Mouse (Mus musculus): ENCODE data around the gene Gtf2ird2. TPM values are rescaled to one million over a fixed set of nuclear protein-coding genes. Genes with fewer than 3 reads are reported as not detected.

Gtf2ird2 gene
- total RNA-seq, 1 experiment from 2014 or later = 8.9 TPM

- ATAC-seq (replicated peaks; ENCODE audit: insufficient number of reproducible peaks, low FRiP score, low TSS enrichment, poor library complexity, severe bottlenecking) = no peak
These were observed 67.3 kb downstream of the Gtf2ird2 start for GRCm38 (mm10) chr5:134251083-134251482.

DNA sequence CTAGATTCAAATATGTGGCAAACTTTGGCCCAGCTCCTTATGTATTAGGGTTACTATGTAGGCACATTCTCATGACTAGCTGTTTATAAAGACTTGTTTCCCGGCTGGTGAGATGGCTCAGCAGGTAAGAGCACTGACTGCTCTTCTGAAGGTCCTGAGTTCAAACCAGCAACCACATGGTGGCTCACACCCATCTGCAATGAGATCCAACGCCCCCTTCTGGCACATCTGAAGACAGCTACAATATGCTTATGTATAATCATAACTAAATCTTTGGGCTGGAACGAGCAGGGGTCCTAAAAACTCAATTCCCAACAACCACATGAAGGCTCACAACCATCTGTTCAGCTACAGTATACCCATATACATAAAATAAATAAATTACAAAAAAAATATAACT lies 70.0 kb downstream of the Gtf2ird2 start:
- ATAC-seq (replicated peaks; ENCODE audit: insufficient number of reproducible peaks, low FRiP score, low TSS enrichment, poor library complexity, severe bottlenecking) = no peak

DNA sequence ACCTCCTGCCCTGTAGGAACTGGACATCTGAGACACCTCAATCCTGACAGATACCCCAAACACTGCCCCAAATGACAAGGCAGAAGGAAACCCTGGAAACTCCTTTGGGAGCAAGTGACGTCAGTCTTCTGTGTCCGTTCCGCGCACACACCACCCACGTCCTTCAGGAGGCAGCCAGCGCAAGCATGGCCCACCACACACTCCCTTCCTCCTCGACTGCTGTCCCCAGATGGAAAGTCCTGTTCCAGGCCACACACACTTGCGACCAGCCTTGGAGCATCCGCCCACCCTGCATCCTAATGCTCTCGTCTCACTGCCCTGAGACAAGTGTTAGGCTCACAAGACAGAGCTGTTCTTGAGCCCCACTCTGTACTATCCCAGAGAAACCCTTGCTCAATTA lies 71.5 kb downstream of the Gtf2ird2 start:
- ATAC-seq (replicated peaks; ENCODE audit: insufficient number of reproducible peaks, low FRiP score, low TSS enrichment, poor library complexity, severe bottlenecking) = no peak

DNA sequence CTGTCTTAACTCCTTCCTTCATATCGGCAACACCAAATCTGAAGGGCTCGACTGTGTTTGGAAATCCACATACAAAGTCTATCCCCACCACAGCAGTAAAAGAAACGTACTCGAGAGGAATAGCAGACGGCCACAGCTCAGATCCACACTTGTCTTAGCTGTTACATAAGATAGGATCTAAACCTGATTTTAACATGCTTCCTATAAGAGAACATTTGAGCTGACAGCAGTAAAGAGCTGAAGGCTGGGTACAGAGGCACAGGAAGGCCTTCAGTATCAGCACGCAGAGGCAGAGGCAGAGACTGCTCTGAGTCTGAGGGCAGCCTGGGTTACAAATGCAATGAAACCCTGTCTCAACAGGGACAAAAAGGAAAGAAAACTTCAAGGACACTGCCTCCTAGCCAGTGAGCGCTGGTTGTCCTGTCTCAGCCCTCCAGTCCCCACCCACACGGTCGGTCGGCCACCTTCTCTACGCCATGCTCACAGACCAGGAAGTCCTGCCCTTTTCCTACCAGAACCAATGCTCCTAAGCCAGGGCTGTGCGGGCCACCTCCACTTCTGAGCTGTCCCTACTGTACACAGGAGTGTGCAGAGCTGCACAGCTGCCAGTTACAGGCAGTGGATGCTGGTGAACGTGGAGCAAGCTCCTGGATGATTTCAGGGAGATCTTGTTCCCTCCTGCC lies 73.7 kb downstream of the Gtf2ird2 start:
- no peak for ATAC-seq (replicated peaks; ENCODE audit: insufficient number of reproducible peaks, low FRiP score, low TSS enrichment, poor library complexity, severe bottlenecking)

- ATAC-seq (replicated peaks; ENCODE audit: insufficient number of reproducible peaks, low FRiP score, low TSS enrichment, poor library complexity, severe bottlenecking) = peak; percentile 62
These were observed 74.6 kb downstream of the Gtf2ird2 start for GRCm38 (mm10) chr5:134258395-134258794.

GRCm38 (mm10) chr5:134258934-134259333 lies 75.1 kb downstream of the Gtf2ird2 start:
- ATAC-seq (replicated peaks; ENCODE audit: insufficient number of reproducible peaks, low FRiP score, low TSS enrichment, poor library complexity, severe bottlenecking) = no peak

- ATAC-seq (replicated peaks; ENCODE audit: insufficient number of reproducible peaks, low FRiP score, low TSS enrichment, poor library complexity, severe bottlenecking) = no peak
These were observed 76.3 kb downstream of the Gtf2ird2 start for GRCm38 (mm10) chr5:134260001-134260636.

- ATAC-seq (replicated peaks; ENCODE audit: insufficient number of reproducible peaks, low FRiP score, low TSS enrichment, poor library complexity, severe bottlenecking) = no peak
These were observed 82.1 kb downstream of the Gtf2ird2 start for GRCm38 (mm10) chr5:134265890-134266289.

GRCm38 (mm10) chr5:134266404-134266803 lies 82.6 kb downstream of the Gtf2ird2 start:
- ATAC-seq (replicated peaks; ENCODE audit: insufficient number of reproducible peaks, low FRiP score, low TSS enrichment, poor library complexity, severe bottlenecking) = peak; percentile 46; the same call in 1 of the 2 replicates

- no peak for ATAC-seq (replicated peaks; ENCODE audit: insufficient number of reproducible peaks, low FRiP score, low TSS enrichment, poor library complexity, severe bottlenecking)
These were observed 84.9 kb downstream of the Gtf2ird2 start for GRCm38 (mm10) chr5:134268751-134269150.

DNA sequence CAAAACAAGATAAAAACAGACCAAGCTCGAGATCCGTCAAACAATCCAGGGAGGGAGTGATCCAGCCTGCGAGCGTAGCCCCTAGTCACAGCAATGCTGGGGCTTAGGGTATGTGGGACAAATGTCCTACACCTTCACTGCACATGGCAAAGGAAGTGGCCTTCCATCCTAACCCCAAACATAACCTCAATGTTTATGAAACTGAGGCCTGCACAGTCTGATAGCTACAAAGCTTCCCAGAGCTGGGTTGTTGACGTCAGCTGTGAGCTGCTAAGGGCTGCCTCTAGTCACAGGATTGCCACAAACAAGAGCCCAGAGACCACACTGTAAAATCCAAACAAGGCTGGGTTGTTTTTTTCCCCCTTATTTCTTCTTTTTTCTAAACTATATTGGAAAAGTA lies 85.9 kb downstream of the Gtf2ird2 start:
- 0 out of 2 replicates have a peak, but pooled peaks have one; percentile 51 for ATAC-seq (replicated peaks; ENCODE audit: insufficient number of reproducible peaks, low FRiP score, low TSS enrichment, poor library complexity, severe bottlenecking)

DNA sequence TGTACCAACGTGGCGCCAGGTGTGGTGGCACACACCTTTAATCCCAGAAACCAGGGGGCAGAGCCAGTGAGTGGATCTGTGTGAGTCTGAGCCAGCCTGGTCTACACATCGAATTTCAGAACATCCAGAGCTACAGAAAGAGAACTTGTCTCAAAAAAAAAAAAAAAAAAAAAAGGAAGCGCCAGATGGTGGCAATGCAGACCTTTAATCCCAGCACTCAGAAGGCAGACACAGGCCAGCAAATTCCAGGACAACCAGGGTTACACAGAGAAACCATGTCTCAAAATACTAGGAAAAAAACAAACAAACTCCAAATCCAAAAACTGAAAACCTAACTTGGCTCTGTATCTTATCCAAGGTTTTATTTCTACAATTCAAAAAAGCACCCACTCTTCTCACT lies 86.7 kb downstream of the Gtf2ird2 start:
- ATAC-seq (replicated peaks; ENCODE audit: insufficient number of reproducible peaks, low FRiP score, low TSS enrichment, poor library complexity, severe bottlenecking) = no peak

DNA sequence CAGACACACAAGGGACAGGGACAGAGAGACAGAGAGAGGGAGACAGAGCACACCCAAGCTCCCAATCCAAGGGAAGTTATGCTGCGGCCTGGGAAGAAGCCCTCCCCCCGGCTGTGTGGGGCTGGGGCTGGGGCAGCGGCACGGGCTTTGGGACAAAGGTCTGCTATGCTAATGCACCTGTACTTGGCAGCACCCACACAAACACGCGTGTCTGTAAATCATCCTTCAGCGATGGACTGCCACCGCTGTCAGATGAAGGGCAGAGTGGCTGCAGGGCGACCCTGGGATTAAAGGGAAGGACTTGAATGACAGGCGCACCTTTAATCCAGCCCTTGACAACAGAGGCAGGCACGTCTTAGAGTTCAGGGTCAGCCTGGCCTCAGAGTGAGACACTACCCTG lies 87.6 kb downstream of the Gtf2ird2 start:
- no peak for ATAC-seq (replicated peaks; ENCODE audit: insufficient number of reproducible peaks, low FRiP score, low TSS enrichment, poor library complexity, severe bottlenecking)

DNA sequence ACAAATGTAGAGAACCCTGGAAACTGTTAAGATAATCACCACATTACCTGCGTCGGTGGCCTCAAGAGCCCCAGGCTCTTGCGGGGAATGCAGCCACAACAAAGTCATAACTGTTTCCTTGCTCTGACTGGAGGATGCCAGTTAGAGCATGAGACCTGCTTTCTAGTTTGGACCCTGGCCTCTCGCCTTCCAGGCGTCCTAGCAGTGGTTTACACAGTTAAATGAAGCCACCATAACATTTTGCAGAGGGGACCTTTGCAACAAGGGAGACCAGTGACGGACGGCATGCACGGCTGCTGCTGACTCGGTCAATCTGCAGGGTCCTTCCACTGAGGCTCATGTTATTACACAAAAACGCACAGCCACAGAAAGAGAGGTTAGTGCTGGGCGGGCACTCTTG lies 88.9 kb downstream of the Gtf2ird2 start:
- ATAC-seq (replicated peaks; ENCODE audit: insufficient number of reproducible peaks, low FRiP score, low TSS enrichment, poor library complexity, severe bottlenecking) = no peak

DNA sequence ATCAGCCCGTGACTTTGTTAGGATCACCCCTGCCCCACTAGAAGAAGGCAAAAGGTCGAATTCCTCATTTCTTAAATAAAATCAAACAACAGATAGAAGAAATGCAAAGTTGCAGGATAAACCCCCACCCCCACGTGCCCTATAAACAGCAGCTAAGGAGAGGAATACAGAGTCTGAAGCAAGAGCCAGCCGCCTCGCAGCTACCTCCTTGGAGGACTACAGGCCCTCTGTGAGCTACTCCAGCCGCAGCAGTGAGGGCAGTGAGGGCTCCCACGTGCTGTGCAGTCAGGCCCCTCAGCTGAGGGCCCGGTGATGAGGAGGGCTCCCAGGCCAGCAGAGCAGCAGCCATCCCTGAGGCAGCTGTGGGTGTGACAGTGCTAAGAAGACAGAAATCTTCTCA lies 89.9 kb downstream of the Gtf2ird2 start:
- ATAC-seq (replicated peaks; ENCODE audit: insufficient number of reproducible peaks, low FRiP score, low TSS enrichment, poor library complexity, severe bottlenecking) = no peak

Other genes with a start within 250 kb of the Gtf2ird2 start
- 0.75 to 2.1 TPM (median 0.86 TPM) in 3 replicates for gene Castor2, start 84.3 kb upstream of the Gtf2ird2 start, total RNA-seq (2017)
- gene Rcc1l, start 7.2 kb upstream of the Gtf2ird2 start, total RNA-seq (2017) = 2.5 to 6.9 TPM (median 6.3 TPM) in 3 replicates
- gene Ncf1, start 45.6 kb downstream of the Gtf2ird2 start, total RNA-seq (2017) = 101 to 207 TPM (median 172 TPM) in 3 replicates
- gene Gtf2i, start 130.7 kb downstream of the Gtf2ird2 start, total RNA-seq (2017) = 22.4 to 40.1 TPM (median 30.9 TPM) in 3 replicates

Data from monocyte, adult 5-6 weeks (primary cell).